Comparison of ENCODE assay signal across 9 mouse cellular contexts in the genomic region with DNA sequence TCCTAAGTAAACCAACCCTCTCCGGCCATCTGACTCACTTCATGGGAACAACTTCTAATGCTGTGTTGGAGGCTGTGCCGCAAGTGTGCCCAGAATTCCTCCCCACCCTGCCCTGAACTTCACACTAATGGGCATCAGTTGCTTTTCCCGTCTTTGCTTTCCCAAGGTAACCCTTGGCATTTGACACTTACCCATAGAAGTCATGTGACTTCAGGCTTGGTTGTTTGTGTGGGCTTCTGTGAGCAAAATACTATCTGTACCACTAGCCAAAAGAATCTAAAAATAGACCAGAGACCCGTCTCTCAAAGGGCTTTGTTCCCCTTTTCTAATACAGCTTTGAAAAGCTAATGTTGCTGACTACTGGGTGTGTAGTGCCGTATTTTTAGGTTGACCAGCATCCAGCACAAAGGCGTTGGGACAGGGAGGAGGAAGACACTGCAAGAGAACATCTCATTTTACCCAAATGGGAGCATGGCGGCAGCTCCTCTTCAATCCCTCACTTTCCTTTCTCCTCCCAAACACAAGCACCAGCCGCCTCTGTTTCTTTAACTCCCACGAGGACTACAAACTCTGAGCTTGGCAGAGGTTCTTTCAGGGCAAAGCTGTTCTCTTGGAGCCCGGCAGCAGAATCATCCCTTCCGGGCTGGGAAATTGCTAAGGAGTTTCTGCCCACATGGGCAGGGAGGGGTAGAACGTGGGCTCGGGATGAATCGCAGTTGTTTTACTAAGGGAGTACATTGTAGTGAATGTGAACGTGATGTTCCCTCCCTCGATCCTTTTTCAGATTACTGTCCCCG. TPM values are rescaled to one million over a fixed set of nuclear protein-coding genes. Genes with fewer than 3 reads are reported as not detected.
DNase-seq lines count a peak whose midpoint lies in the region; ATAC-seq and TF ChIP-seq lines count a peak whose summit lies in the region.
"Had no signal": no experiment of that assay in that cellular context is flagged by ENCODE, and none has a peak within 500 bp of the region (broad histone marks: within the 10 kb centered on the region; RNA-seq: fewer than 3 reads in every experiment).

No protein-coding gene starts in this region.

- H3K4me1 ChIP-seq in E14TG2a.4 (replicated peaks; ENCODE audit: low read depth, low read length), result peaks cover 41% of the 10 kb centered on the region
- H3K4me1 ChIP-seq: liver, embryonic 15.5 days had no signal

- peak overlapping the region; percentile 65 for H3K4me3 ChIP-seq in E14TG2a.4 (replicated peaks; ENCODE audit: low read length)
- H3K4me3 ChIP-seq: liver, embryonic 15.5 days had no signal

- peaks cover 4% of the 10 kb centered on the region; the same call in 1 of the 2 replicates for H3K27me3 ChIP-seq in E14TG2a.4 (ENCODE audit: insufficient read depth, low read length)
- H3K27me3 ChIP-seq: liver, embryonic 15.5 days had no signal

- 0 out of 2 replicates have a peak, but pooled peaks have one; percentile 33 for ATAC-seq in monocyte, adult 5-6 weeks (replicated peaks; ENCODE audit: insufficient number of reproducible peaks, low FRiP score, low TSS enrichment, poor library complexity, severe bottlenecking)

- no peaks in the 10 kb centered on the region for H3K36me3 ChIP-seq in E14TG2a.4 (ENCODE audit: insufficient read depth, low read length)
- H3K36me3 ChIP-seq: liver, embryonic 15.5 days had no signal

- DNase-seq in gastrocnemius, postnatal 14 days, result peak; percentile 19
- DNase-seq in gastrocnemius, postnatal 10 days, result no peak
- DNase-seq in fibroblast of lung, adult 2 months (ENCODE audit: low read depth), result peak; percentile 73
- peak; percentile 82 for DNase-seq in layer of hippocampus, adult 9-11 months
- DNase-seq in retina, embryonic 14.5 days (ENCODE audit: low spot score), result no peak
- no peak for DNase-seq in kidney, postnatal 10 days

- H3K9me3 ChIP-seq in E14TG2a.4 (ENCODE audit: low read length), result no peaks in the 10 kb centered on the region
- H3K9me3 ChIP-seq: liver, embryonic 15.5 days had no signal

- intact Hi-C loops in gastrocnemius, postnatal 14 days (cut with DNase I; ENCODE audit: low total_unique reads), result no loop called here

- no peak for TF ChIP-seq CTCF in E14TG2a.4 (conservative IDR thresholded peaks at IDR 0.05; ENCODE audit: low read length)

RNA-seq across cellular contexts. Expression of gene Osbpl11, which starts 6.4 kb away (rescaled TPM):
- 10 to 100 TPM; 11.7 to 15.8 TPM for total RNA-seq in gastrocnemius, postnatal 14 days (2021)
- 10 to 100 TPM; 14.8 to 14.9 TPM for total RNA-seq in gastrocnemius, postnatal 10 days (2021)
- 28.0 to 41.0 TPM (median 29.8 TPM) in 3 replicates for total RNA-seq in monocyte, adult 5-6 weeks (2017)

Comparison
In these comparisons a context has a peak if more than half of its experiments do, and no peak if none do; other contexts are left out.
1. DNase-seq: peak in gastrocnemius, postnatal 14 days (single experiment), fibroblast of lung, adult 2 months (single experiment) and layer of hippocampus, adult 9-11 months (single experiment); none in gastrocnemius, postnatal 10 days (single experiment), retina, embryonic 14.5 days (single experiment) and kidney, postnatal 10 days (single experiment).